Mouse (Mus musculus): Measurements from ENCODE around the gene Tex50. TPM values are rescaled to one million over a fixed set of nuclear protein-coding genes. Genes with fewer than 3 reads are reported as not detected.
"Not testable (repeated sequence)": the region's sequence is repeated elsewhere in the genome, so short reads cannot be mapped to it uniquely, and the experiment has no call there.

The Tex50 gene
- polyA plus RNA-seq, 1 experiment from 2014 or later = not detected

DNA sequence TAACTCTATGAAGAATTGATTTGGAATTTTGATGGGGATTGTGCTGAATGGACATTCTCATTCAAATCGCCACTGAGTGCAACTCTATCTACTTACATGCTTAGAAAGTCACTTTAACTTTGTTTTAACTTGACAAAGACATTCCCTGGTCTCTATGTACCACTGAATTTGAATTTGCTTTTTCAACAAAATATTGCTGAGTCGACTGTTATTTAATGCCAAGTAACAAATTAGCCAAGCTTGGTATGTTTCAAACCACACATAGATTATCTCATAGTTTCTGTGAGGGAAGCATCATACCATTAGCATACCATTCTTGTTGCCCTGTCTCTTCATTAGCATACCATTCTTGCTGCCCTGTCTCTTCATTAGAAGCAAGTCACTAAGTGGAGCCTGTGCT lies 11.2 kb downstream of the Tex50 start:
- H3K4me3 ChIP-seq (ENCODE audit: low read depth, low read length) = no peak overlapping the region
- no peak for TF ChIP-seq CTCF (IDR thresholded peaks at IDR 0.05; ENCODE audit: low read depth)
- no peaks in the 10 kb centered on the region for H3K9me3 ChIP-seq (ENCODE audit: control insufficient read depth)
- no peak overlapping the region for H3K4me2 ChIP-seq (replicated peaks; ENCODE audit: low read depth)
- H3K27ac ChIP-seq (ENCODE audit: low read depth, low read length) = no peak overlapping the region
- H3K4me1 ChIP-seq (replicated peaks; ENCODE audit: control insufficient read depth, insufficient read depth, low read length) = no peaks in the 10 kb centered on the region
- no peaks in the 10 kb centered on the region for H3K27me3 ChIP-seq (replicated peaks; ENCODE audit: control insufficient read depth, insufficient read depth, low read length)
- 76% methylated on average over 2 of the region's 2 CpGs for WGBS
- H3K9ac ChIP-seq (ENCODE audit: low read depth, low read length) = no peak overlapping the region
- no peak for ATAC-seq
- H3K36me3 ChIP-seq (ENCODE audit: control insufficient read depth, insufficient read depth) = no peaks in the 10 kb centered on the region

DNA sequence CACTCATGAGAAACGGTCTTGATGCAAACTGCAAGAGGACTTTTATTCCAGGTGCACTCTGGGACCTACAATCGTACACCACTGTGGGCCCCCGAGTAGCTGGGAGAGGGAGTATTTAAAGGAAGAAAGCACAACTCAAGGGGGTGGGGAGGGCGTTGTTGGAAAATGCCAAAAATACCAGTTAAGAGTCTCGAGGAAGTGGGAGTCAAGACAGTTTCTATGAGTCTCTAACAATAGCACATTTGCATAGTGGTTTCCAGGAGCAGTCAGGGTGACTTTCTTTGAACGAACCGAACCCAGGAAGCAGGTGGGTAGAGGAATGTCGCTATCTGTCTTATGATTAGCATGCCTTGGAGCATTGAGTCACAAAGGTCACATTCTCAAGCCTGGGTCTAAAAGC lies 13.5 kb downstream of the Tex50 start:
- H3K27me3 ChIP-seq (replicated peaks; ENCODE audit: control insufficient read depth, insufficient read depth, low read length); H3K9ac ChIP-seq (ENCODE audit: low read depth, low read length); H3K4me1 ChIP-seq (replicated peaks; ENCODE audit: control insufficient read depth, insufficient read depth, low read length); H3K36me3 ChIP-seq (ENCODE audit: control insufficient read depth, insufficient read depth); H3K9me3 ChIP-seq (ENCODE audit: control insufficient read depth); H3K4me2 ChIP-seq (replicated peaks; ENCODE audit: low read depth); H3K4me3 ChIP-seq (ENCODE audit: low read depth, low read length); ATAC-seq; H3K27ac ChIP-seq (ENCODE audit: low read depth, low read length): not testable (repeated sequence)
- WGBS = 76% methylated on average over 8 of the region's 8 CpGs

DNA sequence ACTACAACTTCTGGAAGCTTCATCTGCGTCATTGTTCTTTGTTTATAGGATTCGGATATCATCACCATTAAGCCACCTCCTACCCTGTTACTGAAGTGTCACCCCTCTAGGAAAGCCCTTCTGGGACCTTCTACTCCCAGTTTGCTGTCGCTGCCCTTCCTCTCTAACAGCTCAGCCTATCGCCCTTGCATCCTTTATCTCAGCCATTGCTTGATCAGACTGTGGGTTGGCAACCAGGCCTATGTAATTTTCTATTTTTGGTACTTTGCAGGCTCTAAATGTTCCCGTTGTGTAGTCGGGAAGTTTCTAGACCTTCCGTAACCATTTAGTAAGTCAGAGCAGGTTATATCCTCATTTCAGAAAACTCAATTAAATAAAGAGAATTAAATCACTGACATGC lies 15.9 kb downstream of the Tex50 start:
- Histone ChIP-seq H3K9me3 (ENCODE audit: control insufficient read depth) (no peaks in the 10 kb centered on the region), H3K36me3 (ENCODE audit: control insufficient read depth, insufficient read depth) (no peaks in the 10 kb centered on the region), H3K4me1 (replicated peaks; ENCODE audit: control insufficient read depth, insufficient read depth, low read length) (no peaks in the 10 kb centered on the region), H3K4me3 (ENCODE audit: low read depth, low read length) (no peak overlapping the region), H3K9ac (ENCODE audit: low read depth, low read length) (no peak overlapping the region), H3K27me3 (replicated peaks; ENCODE audit: control insufficient read depth, insufficient read depth, low read length) (0 out of 2 replicates have a peak, but pooled peaks cover 3% of the 10 kb centered on the region), H3K4me2 (replicated peaks; ENCODE audit: low read depth) (no peak overlapping the region), H3K27ac (ENCODE audit: low read depth, low read length) (no peak overlapping the region)
- WGBS = 91% methylated on average over 7 of the region's 7 CpGs
- TF ChIP-seq CTCF (IDR thresholded peaks at IDR 0.05; ENCODE audit: low read depth) = no peak
- ATAC-seq = no peak

DNA sequence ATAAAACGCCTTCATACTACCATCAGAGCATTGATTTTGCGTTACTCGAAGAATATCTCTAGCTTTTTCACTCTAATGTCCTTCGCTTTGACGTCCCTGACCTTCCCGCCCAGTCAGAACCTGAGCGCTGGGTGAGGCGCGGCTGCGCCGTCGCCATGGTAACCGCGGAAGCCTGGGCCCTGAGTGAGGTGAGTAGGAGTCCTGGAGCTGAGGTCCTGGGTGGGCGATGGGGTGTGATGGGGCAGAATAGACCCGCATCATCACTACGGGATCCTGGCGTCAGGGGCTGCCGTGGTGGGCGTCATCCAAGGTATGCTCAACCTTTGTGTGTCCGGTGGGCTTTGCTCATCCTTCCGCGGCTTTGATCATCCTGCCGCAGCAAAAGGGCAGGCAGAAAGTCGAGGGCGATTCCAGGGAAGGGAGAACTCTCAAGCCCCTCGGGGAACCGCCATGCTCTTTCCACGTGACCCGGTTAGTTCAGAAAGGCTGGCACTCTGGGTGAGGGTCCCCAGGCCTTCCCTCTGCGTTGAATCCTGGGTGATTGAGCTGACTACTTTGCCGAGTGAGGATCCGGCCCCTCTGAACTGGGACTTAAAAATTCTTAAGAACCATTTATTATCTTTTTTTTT lies 16.5 kb downstream of the Tex50 start, which contains the start of gene Ankrd45:
Ankrd45 (plus strand) TSS at position 161 of the 629 bp plus-strand sequence.
- Histone ChIP-seq H3K4me1 (replicated peaks; ENCODE audit: control insufficient read depth, insufficient read depth, low read length) (no peaks in the 10 kb centered on the region), H3K27me3 (replicated peaks; ENCODE audit: control insufficient read depth, insufficient read depth, low read length) (0 out of 2 replicates have a peak, but pooled peaks cover 3% of the 10 kb centered on the region), H3K36me3 (ENCODE audit: control insufficient read depth, insufficient read depth) (no peaks in the 10 kb centered on the region), H3K4me3 (ENCODE audit: low read depth, low read length) (peak within 1 kb of the TSS; percentile 17; the same call in 1 of the 2 replicates), H3K9ac (ENCODE audit: low read depth, low read length) (0 out of 2 replicates have a peak within 1 kb of the TSS, but pooled peaks have one; percentile 34), H3K9me3 (ENCODE audit: control insufficient read depth) (no peaks in the 10 kb centered on the region), H3K27ac (ENCODE audit: low read depth, low read length) (no peak within 1 kb of the TSS), H3K4me2 (replicated peaks; ENCODE audit: low read depth) (peak within 1 kb of the TSS; percentile 65)
- TF ChIP-seq CTCF (IDR thresholded peaks at IDR 0.05; ENCODE audit: low read depth) = no peak
- 11% methylated on average over 33 of the region's 33 CpGs for WGBS
- peak; percentile 19; the same call in 1 of the 2 replicates for ATAC-seq

DNA sequence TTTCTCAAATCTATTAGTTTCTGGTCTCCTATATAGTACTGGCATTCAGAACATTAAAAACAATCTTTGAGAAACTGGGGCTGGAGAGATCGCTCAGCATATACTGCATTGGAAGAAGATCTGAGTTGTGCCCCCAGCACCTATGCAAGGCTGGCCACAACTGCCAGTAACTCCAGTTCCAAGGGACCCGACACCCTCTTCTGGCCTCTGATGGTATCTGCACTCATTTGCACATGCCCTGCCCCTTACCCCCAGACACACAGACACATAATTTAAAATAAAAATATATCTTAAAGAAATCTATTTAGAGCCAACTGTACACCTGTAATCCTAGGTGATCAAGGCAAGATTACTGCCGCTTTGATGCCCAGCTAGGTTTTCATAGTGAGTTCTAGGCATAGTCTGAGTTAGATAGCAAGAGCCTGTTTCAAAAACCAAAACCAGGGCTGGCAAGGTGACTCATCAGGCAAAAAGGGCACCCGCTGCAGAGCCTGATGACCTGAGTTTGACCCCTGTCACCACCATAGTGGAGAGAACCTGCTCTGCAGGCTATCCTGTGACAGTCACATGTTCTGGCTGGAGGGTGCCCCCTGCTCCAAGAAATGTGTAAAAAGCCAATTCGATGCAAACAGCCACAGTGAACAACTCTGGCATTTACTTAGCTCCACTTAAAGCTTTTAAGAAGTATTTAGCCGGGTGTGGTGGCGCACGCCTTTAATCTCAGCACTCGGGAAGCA lies 18.9 kb downstream of the Tex50 start:
- H3K9me3 ChIP-seq (ENCODE audit: control insufficient read depth) = no peaks in the 10 kb centered on the region
- no peak overlapping the region for H3K27ac ChIP-seq (ENCODE audit: low read depth, low read length)
- 0 out of 2 replicates have a peak, but pooled peaks cover 3% of the 10 kb centered on the region for H3K27me3 ChIP-seq (replicated peaks; ENCODE audit: control insufficient read depth, insufficient read depth, low read length)
- H3K4me2 ChIP-seq (replicated peaks; ENCODE audit: low read depth) = no peak overlapping the region
- 66% methylated on average over 9 of the region's 9 CpGs for WGBS
- H3K4me1 ChIP-seq (replicated peaks; ENCODE audit: control insufficient read depth, insufficient read depth, low read length) = no peaks in the 10 kb centered on the region
- no peaks in the 10 kb centered on the region for H3K36me3 ChIP-seq (ENCODE audit: control insufficient read depth, insufficient read depth)
- H3K4me3 ChIP-seq (ENCODE audit: low read depth, low read length) = no peak overlapping the region
- no peak overlapping the region for H3K9ac ChIP-seq (ENCODE audit: low read depth, low read length)
- 0 out of 2 replicates have a peak, but pooled peaks have one; percentile 19 for ATAC-seq
- peak; percentile 23; the same call in 1 of the 2 replicates for TF ChIP-seq CTCF (IDR thresholded peaks at IDR 0.05; ENCODE audit: low read depth)

DNA sequence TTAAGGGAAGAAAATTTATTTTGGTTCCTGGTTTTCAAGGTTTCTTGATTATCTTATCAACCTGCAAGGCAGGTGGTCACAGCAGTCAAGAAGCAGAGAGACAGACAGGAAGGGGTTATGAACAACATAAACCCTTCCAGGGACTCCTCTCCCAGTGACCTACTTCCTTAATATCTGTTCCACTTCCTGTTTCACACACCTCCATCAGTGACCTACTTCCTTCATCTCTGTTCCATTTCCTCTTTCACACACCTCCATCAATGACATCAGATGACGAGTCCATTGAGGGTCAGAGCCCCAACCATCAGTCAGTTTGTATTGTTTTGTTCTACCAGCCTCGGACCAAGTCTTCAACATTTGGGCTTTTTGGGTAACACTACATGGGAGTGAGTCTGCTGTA lies 19.6 kb downstream of the Tex50 start:
- Histone ChIP-seq H3K9me3 (ENCODE audit: control insufficient read depth) (no peaks in the 10 kb centered on the region), H3K27me3 (replicated peaks; ENCODE audit: control insufficient read depth, insufficient read depth, low read length) (0 out of 2 replicates have a peak, but pooled peaks cover 3% of the 10 kb centered on the region), H3K27ac (ENCODE audit: low read depth, low read length) (no peak overlapping the region), H3K9ac (ENCODE audit: low read depth, low read length) (no peak overlapping the region), H3K36me3 (ENCODE audit: control insufficient read depth, insufficient read depth) (no peaks in the 10 kb centered on the region), H3K4me2 (replicated peaks; ENCODE audit: low read depth) (no peak overlapping the region), H3K4me1 (replicated peaks; ENCODE audit: control insufficient read depth, insufficient read depth, low read length) (no peaks in the 10 kb centered on the region), H3K4me3 (ENCODE audit: low read depth, low read length) (no peak overlapping the region)
- no peak for TF ChIP-seq CTCF (IDR thresholded peaks at IDR 0.05; ENCODE audit: low read depth)
- ATAC-seq = no peak
- 85% methylated on average over 2 of the region's 2 CpGs for WGBS
